Mouse (Mus musculus): ENCODE results near the gene A130010J15Rik. TPM values are rescaled to one million over a fixed set of nuclear protein-coding genes. Genes with fewer than 3 reads are reported as not detected.

A130010J15Rik gene
- 1 to 10 TPM; 4.3 to 4.6 TPM for total RNA-seq (2021)

DNA sequence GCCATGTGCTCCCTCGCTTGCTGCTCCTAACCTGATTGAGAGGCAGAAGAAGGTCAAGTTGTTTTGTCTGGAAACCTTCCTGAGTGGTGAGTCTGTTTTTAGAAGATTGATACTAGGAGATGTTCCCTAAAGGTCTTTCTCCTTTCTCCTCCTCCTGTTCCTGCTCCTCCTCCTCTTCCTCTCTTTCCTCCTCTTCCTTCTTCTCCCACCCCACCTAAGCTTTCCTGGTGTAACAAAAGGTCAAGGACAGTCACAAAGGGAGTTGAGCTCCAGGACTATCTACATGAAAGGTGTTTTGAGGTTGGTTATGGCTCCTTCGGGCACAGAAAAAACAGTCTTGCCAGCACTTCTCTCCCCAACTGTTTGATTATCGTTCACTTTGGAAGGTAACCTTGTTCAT is at the start of gene A130010J15Rik:
TSS of gene A130010J15Rik (plus strand) at position 301 of the 400 bp plus-strand sequence.
- DNase-seq (ENCODE audit: extremely low spot score in 1 of 2, low spot score in 1 of 2), result no peak

DNA sequence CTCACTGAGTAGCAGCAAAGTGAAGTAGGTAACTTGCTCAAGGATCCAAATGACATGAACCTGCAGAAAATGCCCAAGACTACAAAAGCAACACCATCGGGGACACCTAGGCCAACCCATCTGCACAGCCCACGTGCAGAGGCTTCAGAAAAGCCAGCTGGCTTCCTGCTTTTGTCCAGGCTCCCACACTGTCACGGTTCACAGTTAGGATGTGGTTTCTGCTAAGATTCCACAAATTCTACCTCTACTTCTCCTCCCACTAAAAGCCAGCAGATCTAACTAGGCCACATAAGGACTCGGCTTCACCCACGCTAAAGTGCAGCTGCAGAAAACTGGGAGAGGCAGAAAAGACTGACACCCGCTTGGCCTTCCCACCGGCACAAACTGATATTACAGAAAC is 45.1 kb upstream of the A130010J15Rik start:
- no peak for DNase-seq (ENCODE audit: extremely low spot score in 1 of 2, low spot score in 1 of 2)

DNA sequence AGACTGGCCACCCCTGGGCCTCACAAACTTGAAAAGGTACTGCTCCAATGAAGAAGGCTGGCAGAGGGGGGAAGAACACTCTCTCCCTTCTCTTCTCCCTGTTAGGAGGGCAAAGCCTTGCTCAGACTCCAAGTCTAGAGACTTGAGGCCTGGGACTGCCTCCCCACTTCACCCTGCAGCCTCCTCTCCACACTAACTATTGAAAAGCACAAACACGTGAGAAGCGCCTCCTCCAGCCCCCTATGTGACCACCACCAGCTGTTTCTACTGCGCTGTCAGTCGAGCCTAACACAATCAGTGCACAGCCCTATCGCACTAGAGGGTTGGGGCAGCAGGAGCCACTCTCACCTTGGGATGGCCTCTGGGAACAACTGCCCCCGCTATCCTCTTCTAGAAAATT is 44.6 kb upstream of the A130010J15Rik start:
- no peak for DNase-seq (ENCODE audit: extremely low spot score in 1 of 2, low spot score in 1 of 2)

DNA sequence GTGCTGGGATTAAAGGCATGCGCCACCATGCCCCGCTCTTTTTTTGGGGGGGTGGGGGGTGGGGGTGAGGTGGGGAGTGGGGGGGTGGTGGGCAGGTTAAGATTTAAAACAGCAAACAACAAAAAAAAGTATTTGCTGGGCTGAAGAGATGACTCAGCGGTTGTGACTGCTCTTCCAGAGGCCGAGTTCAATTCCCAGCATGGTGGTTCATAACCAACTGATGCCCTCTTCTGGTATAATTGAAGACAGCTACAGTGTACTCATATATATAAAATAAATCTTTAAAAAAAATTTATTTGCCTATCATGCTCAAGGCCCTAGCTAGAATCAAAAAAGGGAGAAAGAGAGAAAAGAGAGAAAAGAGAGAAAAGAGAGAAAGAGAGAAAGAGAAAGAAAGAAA is 42.0 kb upstream of the A130010J15Rik start:
- no peak for DNase-seq (ENCODE audit: extremely low spot score in 1 of 2, low spot score in 1 of 2)

DNA sequence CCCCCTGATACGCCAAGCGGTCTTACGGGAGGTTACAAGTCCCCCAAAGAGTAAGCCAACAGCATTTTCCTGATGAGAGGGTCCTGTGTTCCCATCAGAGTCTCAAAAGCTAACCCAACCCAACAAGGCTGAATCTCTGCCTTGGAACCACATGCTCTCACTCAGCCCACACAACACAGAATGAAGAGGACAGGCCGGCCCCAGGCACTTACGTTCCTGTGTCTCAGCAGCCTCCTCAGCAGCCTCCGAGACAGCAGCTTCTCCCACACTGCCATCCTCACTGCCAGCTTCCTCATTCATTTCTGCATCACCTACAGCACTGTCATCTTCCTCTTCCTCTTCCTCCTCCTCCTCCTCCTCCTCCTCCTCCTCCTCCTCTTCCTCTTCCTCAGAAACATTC is 39.8 kb upstream of the A130010J15Rik start:
- no peak for DNase-seq (ENCODE audit: extremely low spot score in 1 of 2, low spot score in 1 of 2)

DNA sequence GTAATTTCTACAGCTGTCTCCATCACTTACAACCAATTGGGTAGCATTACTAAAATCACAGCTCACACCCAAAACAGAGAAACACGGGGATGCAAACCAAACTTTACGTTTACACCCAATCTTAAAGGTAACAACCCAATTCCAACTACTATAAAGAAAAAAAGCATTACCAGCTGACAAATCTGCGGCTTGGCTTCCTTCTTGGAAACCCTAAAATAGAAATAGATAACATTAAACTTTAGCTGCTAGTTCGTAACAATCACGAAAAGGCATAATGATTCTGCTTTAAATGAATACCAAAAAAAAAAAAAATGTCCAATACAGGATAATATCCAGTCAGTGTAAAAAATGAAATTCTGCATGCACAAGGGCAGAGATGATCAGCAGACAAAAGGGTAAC is 38.5 kb upstream of the A130010J15Rik start:
- DNase-seq (ENCODE audit: extremely low spot score in 1 of 2, low spot score in 1 of 2), result no peak

DNA sequence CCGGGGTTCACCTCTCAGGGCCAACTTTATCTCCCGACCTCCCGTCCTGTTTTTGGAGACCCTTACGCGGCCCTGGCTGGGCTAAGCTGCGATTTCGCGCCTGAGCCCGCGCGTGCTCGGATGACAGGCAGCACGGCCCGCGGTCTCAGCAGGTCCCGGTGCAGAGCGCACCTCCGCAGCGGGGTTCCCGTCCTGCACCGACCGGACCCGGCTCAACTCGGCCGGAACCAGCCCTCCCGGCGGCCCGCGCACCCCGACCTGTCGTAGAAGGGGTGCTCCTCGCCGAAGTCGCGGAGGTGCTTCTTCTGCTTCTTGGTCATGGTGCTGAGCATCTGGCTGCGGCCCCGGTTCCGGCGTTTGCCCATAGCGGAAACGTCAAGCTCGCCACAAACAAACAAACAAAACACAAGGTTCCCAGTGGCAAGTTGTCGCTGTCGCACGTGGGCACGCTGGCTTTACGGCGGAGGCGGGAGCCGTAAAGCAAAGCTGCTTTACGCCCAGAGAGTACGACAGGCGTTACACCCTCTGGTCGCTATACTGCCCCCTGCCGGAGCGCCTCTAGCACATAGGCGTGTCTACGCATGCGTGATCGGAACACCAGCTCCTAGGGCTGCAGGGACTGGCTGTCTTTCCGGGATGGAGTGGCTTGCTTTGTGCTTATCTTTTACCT is 37.9 kb upstream of the A130010J15Rik start, which contains the start of gene Diexf:
TSS of gene Diexf (minus strand) at position 487 of the 670 bp plus-strand sequence.
- DNase-seq (ENCODE audit: extremely low spot score in 1 of 2, low spot score in 1 of 2), result peak; percentile 96 to 99

DNA sequence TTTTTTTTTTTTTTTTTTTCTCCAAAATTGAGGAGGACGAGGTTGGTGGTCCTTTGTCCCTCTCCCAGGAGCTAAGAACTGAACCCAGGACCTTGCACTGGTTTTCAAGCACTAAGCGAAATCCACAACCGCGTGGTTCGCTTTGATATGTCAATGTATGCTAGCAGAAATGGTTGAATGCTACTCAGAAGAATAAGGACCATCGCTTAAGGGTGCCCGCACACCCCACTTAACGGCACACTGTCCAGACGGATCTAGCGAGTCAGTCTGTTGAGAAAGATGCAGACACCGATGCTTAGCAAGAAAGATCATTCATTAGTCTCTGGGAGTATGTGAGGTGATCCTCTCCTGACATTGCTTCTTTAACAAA is 37.4 kb upstream of the A130010J15Rik start:
- no peak for DNase-seq (ENCODE audit: extremely low spot score in 1 of 2, low spot score in 1 of 2)

DNA sequence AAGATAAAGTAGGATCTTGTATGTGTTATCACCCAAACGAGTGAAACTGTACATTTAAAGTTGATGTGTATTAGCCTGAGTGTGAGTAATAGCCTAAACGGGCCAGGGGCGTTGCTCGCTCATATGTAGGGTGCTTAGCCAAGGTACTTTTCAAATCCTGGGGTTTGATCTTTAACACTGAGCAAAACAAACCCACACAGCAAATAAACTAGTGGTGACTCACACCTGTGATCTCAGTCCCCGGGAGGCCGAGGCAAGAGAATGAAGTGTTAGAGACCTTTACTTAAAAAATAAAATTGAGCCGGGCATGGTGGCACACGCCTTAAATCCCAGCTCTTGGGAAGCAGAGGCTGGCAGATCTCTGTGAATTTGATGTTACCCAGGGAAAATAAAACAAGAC is 37.0 kb upstream of the A130010J15Rik start:
- DNase-seq (ENCODE audit: extremely low spot score in 1 of 2, low spot score in 1 of 2), result no peak

DNA sequence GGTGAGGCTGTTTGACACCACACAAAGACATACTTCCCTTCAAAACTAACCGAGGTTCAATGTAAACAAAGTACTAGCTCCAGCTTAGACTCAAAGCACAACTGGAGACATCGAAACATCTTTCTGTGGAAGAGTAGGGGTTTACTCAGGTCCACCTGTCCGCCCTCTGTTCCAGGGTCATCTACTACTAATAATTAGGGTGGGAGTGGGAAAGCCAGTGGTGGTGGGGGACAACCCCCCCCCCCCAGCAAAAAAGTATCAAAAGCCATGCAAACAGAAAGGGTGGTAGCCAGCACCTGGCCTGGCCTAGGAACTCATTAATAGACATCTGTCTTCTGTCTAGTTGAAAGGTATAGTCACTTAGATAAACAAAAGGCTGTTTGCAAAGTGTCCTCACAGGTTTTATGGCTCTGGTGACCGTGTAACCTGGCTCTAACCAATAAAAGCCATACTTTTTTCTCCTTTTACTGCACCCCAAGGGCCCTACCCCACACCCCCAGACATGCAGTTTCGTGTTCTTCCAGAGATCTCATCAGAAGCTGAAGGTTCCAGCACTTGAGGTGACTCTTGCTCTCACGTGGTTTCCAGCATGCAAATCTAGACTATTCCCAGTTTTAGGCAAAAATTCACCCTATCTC is 36.4 kb upstream of the A130010J15Rik start:
- no peak for DNase-seq (ENCODE audit: extremely low spot score in 1 of 2, low spot score in 1 of 2)

DNA sequence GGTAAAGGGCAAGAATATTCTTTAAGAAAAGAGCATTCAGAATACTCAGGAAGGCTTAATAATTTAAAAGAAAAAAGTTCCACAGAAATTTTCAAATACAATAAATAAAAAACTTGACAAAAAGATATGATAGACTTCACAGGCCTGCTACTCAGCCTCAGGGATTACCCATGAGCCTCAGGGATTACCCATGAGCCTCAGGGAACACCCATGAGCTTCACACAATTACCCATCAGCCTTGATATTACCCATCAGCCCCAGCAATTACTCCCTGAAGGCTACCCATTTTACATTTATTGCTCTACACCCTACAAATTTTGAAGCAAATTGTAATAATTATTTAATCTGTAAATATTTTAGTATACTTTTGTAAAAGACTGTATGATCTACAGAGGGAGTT is 35.5 kb upstream of the A130010J15Rik start:
- no peak for DNase-seq (ENCODE audit: extremely low spot score in 1 of 2, low spot score in 1 of 2)

DNA sequence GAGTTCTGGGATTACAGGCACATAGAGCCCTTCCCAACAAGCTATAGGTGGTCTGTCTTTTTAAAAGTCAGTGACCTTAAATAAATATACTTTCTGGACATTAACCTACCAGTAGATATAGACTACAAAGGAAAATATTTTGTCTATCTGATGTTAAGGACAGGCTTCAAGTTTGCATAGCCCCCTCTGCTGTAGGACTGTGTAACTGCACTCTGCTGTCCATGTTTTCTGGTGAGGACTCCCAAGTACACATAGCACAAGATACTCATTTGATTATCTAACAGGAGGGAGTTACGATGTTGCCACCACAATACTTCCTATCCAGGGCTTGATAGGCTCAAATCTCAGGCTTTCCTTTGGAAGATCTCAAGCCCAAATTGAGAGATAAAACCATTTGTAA is 34.1 kb upstream of the A130010J15Rik start:
- no peak for DNase-seq (ENCODE audit: extremely low spot score in 1 of 2, low spot score in 1 of 2)

DNA sequence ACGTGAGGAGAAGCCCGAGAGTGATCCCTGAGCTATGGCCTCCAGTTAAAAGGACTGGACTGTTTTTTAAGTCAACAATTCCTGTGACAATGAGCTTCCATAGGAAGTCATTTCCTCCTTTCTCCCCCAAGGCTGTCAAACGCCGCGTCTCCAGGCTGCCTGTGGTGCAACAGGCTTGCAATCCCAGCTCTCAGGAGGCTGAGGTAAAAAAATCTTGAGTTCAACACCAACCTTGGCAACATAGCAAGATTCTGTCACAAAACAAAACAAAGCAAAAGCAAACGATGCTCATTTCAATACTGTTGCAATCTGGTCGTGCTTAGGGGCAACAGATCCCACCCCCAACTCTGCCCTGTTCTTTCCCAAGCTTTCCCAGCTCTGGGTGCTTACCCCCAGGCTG is 29.8 kb upstream of the A130010J15Rik start:
- DNase-seq (ENCODE audit: extremely low spot score in 1 of 2, low spot score in 1 of 2), result no peak

DNA sequence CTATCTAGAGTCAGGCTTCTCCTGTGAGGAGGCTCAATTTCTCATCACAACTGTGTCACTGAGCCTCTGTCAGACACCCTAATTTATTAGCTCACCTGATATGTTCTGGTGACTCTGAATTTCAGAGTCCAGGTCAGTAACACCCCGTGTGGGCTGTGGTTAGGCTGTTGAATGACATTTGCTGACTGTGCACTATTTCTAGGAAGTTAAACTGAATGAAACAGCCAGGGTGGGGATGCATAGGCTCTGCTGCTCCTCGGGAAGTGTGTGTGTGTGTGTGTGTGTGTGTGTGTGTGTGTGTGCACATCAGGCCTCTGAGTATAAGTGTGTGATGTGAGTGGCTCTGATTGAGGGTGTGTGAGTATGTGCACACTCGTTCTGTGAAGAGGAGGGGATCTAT is 29.2 kb upstream of the A130010J15Rik start:
- no peak for DNase-seq (ENCODE audit: extremely low spot score in 1 of 2, low spot score in 1 of 2)

DNA sequence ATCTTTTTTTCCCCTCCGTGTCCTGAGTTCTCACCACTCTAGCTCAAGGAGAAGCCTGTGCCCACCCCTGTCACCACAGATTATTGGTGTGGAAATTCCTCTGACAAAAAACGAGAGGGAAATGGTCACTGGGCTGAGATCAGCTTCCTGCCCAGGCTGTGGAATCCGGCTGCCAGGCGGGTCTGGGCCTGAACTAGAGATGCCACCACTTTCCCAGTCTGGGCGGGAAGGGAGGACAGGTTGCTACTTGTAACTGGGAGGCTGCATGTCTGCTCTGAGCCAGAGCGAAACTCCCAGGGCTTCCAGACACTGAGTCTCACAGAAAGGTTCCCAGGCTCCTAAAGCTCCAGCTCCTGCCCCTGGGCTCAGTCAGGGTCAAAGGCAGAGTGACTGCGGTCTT is 26.7 kb upstream of the A130010J15Rik start:
- DNase-seq (ENCODE audit: extremely low spot score in 1 of 2, low spot score in 1 of 2), result no peak

DNA sequence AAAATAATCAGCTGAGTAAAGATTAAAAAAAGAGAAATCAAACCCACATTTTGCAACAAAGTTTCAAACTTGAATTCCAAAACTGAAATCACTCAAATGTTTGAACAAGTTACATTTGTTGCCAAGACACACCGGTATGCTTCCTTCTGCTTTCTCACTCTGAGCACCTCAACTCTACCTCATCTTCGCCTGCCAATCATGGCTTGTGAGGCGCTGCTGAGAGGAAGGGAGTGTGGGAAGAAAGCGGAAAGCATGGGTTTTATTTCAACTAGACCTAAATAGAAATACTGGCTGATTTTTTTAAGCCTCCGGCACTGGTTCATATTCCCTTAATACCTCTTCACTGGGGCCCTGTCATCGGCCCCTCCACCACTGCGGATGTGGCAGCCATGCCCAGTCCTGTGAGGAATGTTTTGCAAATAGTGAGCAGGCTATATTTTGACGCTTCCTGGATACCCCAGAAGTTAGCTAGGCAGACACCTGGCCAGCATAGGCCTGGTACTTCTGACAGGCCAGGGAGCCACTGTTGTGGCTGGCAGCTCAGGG is 25.3 kb upstream of the A130010J15Rik start:
- no peak for DNase-seq (ENCODE audit: extremely low spot score in 1 of 2, low spot score in 1 of 2)

DNA sequence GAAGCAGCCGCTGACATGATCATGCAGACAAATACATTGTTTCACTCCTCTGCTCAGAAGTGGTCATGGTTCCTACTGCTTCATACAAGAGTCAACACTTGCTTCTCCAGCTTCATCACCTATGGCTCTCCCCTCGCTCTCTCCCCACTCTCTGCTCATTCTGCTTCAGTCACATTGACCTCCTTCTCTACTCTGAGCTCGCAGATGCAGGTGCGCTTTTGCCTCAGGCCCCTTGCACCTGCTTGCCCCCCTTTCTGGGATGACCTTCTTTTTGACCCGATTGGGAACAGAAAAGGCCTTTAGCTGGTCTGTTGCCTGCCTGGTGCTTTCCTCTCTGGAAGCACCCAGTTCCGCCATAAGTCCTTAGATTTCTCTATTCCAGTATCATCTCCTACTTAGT is 23.3 kb upstream of the A130010J15Rik start:
- DNase-seq (ENCODE audit: extremely low spot score in 1 of 2, low spot score in 1 of 2), result no peak

DNA sequence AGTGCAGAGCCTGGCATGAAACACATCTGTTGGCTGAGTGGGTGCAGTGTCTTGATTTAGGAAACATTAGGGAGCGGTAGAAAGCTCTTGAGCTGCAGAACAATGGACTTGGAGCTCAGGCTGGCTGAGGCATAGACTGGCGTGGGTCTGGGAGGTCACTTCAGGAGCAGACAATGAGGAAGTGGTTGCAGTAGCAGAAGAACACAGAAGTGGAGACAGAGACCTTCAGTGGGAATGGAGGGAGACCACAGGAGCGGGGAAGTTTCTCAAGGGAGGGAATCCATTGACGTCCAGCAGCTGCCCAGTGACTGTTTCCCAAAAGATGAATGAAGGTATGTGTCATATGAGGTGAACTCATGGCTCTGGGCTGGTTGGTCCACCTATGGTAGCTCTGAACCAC is 22.7 kb upstream of the A130010J15Rik start:
- no peak for DNase-seq (ENCODE audit: extremely low spot score in 1 of 2, low spot score in 1 of 2)

DNA sequence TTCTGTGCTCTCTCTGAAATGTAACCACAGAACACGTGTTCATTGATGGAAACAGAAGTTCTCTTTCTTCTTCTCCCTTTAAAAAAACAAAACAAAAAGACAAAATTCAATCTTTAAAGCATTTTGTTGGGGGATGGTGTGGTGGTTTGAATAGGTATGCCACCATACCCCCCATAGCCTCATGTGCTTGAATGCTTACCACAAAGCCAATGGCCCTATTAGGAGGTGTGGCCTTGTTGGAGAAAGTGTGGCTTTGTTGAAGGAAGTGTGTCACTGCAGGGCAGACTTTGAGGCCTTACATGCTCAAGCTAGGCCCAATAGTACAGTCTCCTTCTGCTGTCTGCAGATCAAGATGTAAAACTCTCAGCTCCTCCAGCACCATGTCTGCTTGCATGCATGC is 21.4 kb upstream of the A130010J15Rik start:
- DNase-seq (ENCODE audit: extremely low spot score in 1 of 2, low spot score in 1 of 2), result no peak

DNA sequence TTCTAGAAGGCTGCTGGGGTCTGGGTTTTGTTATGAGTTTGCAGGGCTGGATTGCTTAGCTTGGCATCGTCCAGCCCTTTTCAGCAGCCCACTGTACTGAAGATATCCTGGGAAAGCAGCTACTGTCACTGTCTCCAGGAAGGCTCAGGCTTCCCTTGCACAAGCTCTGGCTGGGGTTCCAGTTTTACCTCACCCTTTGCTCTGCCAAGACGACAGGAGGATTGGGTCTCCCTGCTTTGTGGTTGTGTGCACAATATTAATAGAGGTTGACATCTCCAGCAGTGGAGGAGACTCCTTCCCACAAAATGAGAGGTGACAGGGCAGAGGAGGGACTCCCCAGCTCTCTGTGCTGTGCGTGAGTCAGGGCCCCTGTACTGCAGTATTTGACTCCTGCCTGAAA is 18.6 kb upstream of the A130010J15Rik start:
- no peak for DNase-seq (ENCODE audit: extremely low spot score in 1 of 2, low spot score in 1 of 2)

DNA sequence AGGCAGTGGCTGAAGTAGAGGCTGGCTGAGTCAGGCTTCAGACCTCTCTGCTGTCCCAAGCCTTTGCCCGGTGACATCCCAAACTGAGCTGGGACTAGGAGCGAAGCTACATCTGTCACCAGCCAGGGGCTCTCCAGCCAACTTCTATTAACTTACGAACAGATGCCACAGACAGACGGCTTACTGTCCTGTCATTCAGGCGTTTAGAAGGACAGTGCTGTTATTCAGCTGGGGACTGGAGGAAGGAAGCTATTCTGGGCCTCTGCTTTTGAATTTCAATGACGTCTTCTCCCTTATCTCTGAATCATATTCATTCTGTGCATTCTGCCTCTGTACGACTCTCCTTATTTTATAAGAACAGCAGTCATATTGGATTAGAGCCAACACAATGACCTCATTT is 16.7 kb upstream of the A130010J15Rik start:
- DNase-seq (ENCODE audit: extremely low spot score in 1 of 2, low spot score in 1 of 2), result no peak

DNA sequence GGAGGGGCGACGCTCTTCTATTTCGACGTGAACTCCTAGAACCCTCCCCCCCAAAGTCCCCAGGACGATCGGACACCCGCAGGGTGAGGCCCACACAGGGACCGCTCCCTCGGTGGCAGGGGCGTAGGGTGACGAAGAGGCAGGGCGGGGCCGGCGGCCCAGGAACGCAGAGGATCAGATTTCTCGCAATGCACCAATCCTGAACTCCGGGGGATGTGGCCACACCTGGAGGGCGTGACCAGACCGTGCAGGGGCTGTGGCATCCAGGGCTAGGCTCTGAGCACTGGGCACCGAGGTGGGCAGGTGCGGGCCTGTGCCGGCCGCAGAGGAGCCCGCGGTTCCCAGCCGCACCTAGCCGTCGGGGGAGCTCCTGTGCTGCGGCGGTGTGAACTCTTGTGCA is 15.0 kb upstream of the A130010J15Rik start, which contains the start of gene Irf6:
TSS of gene Irf6 (plus strand) at position 240 of the 400 bp plus-strand sequence.
- no peak for DNase-seq (ENCODE audit: extremely low spot score in 1 of 2, low spot score in 1 of 2)

All from layer of hippocampus, postnatal 25 days (tissue).